Mouse (Mus musculus) CD4-positive helper T cell, adult 2 months (primary cell): ENCODE measurements around the gene Tnip2.

ENCODE experiments used
- DNase-seq: peaks from one replicate; pipeline ENCODE4 v3.0.0-alpha.2; 2012; ENCODE audit warnings: low read depth, missing footprints, low spot score

Gene Tnip2

DNA sequence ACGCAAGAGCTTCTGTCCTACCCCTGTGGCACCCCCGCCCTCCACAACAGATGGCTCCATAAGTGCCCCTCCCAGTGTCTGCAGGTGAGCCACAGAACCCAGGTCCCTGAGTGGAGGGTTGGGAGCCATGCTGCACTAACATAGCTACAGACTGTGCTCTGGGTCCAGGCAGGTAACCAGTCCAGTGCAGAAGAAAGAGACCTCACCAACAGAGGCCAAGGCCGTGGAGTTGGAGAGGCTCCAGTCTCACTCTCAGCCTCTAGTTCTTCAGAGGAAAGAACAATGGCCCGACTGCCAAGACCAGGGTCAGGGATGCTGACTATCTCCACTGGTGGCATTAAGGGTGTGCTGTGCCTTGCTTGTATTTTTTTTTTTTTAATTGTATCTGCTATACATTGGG lies 52.5 kb downstream of the Tnip2 start:
- DNase-seq = no peak

DNA sequence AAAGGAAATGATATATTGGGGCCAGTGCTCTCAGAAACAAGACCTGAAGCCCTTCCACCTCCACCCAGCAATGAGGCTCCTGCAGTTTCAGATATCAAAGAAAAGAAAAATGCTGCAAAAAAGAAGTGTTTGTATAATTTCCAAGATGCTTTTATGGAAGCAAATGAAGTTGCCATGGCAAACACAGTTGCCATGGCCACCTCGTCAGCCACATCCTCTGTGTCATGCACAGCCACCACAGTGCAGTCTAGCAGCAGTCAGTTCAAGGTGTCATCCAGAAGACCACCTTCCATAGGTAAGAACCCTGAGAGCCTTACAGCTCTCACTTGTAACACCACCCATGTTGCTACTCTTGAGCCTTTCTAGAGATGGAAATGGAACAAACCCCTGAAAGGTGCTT lies 54.8 kb downstream of the Tnip2 start:
- peak; percentile 63 for DNase-seq

DNA sequence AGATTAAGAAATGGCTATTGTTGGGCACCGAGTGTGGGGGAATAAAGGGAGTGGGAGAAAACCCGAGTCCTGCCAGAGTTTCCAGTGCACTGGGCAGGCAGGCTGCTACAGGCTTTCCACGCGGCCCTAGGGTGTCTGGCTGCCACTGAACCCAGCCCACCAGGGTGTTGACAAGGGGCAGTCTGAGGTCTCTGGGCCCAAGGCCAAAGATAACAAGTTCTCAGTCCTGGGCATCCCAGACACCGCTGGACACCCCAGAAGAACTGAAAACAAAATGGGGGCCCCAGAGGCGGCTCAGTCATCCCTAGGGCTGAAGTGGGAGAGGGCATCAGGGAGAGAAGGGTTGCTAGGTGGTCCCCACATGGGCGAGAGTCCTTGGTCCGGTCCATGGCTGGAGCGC lies 67.6 kb downstream of the Tnip2 start:
- DNase-seq = no peak
